Mouse (Mus musculus) macrophage (primary cell): ENCODE measurements around the gene Cd9. TPM values are rescaled to one million over a fixed set of nuclear protein-coding genes. Genes with fewer than 3 reads are reported as not detected.

Source experiments
- H3K27ac ChIP-seq: fragments of 350-480 bp; formaldehyde crosslinking; 2 replicates; pipeline ENCODE4 v1.9.0; 2021
- H3K36me3 ChIP-seq: fragments of 350-480 bp; formaldehyde crosslinking; 2 replicates; pipeline ENCODE4 v1.9.0; 2021; ENCODE audit errors: inconsistent target
- H3K4me3 ChIP-seq: fragments of 350-480 bp; formaldehyde crosslinking; 2 replicates; pipeline ENCODE4 v1.9.0; 2021; ENCODE audit errors: inconsistent target
- H3K79me2 ChIP-seq: fragments of 350-480 bp; formaldehyde crosslinking; 2 replicates; pipeline ENCODE4 v1.9.0; 2021; ENCODE audit errors: inconsistent target
- WGBS: methylation state at CpG from one replicate; pipeline ENCODE4 v1.1.7; 2026; ENCODE audit warnings: inconsistent platforms; ENCODE audit not compliant: missing documents; 5-methylcytosine and 5-hydroxymethylcytosine counted together
- polyA plus RNA-seq: library from polyadenylated mRNA; stranded (reverse); fragments of 250-400 nt; gene quantifications from 3 replicates; pipeline ENCODE4 v1.2.4, GENCODE M21; 2018; ENCODE audit warnings: inconsistent platforms

Gene Cd9
- polyA plus RNA-seq, 1 experiment from 2014 or later: 359 TPM

DNA sequence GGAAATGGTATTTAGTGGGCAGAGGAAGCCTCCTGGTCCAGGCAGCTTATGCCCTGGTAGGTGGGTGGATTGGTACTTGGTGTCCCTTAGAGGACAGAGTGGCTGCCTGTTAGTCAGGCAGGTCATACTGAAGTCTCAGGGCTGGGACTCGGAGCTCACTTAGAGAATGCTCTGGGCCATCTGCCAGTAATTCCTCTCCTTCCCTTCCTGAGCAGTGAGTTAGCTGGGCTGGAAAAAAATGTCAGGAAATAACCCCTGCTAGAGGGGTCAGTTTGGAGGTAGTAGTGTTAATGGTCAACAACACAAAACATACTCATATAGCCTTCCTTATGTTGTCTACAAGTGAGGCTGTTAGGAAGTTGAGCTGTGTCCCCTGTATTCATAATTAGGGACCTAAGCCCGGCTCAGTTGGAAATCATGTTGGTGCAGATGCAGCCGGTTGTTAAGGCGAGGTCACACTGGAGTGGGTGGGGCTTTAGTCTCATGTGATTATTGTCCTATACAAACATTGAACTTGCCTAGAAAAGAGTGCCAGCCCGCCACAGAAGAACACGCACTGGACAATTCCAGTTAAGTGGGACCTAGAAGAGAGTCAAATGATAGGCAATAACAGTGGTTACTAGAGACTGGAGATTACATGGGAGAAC lies 18.5 kb upstream of the Cd9 start:
- no peak overlapping the region for H3K27ac ChIP-seq
- H3K4me3 ChIP-seq: no peak overlapping the region
- WGBS: 69% methylated on average over 6 of the region's 6 CpGs
- no peaks in the 10 kb centered on the region for H3K36me3 ChIP-seq
- H3K79me2 ChIP-seq: no peaks in the 10 kb centered on the region

DNA sequence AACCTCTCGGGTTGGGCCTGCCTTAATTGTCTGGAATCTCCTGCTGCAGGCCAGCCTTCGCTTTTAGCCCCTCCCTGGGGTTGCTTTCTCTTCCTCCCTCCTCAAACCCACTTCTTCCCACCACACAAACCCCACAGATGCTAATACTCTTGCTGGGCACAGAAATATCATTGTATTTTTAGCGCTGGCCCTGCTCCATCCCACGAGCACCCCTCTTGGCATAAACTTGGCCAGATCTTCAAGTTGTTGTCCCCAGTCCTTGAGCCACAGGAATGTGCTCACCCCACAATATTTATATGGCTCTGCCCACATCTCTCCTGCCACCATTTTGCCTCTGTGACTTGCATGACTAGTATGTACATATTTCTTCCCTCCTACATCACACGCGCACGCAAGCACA lies 16.6 kb upstream of the Cd9 start:
- Histone ChIP-seq H3K79me2 (no peaks in the 10 kb centered on the region), H3K27ac (no peak overlapping the region), H3K36me3 (no peaks in the 10 kb centered on the region), H3K4me3 (no peak overlapping the region)
- WGBS: 51% methylated on average over 3 of the region's 7 CpGs

DNA sequence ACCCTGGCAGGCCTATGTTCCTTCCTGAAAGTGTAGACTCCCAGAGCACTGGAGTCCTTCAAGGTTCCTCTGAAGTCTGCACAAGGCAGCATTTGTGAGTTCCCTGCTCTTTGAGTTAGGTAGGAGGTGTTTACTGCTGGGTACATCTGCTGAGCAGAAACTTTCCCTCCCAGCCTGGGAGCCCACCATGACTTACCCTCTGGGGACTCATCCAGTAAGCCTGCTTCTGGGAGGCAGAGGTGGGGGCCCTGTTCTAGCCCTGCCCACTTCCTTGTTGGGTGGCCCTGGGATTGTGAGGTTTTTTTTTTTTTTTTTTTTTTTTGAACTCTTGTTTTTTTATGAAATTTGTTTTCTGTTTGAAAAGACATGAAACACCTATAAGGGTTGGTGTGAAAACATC lies 16.1 kb upstream of the Cd9 start:
- no peak overlapping the region for H3K4me3 ChIP-seq

DNA sequence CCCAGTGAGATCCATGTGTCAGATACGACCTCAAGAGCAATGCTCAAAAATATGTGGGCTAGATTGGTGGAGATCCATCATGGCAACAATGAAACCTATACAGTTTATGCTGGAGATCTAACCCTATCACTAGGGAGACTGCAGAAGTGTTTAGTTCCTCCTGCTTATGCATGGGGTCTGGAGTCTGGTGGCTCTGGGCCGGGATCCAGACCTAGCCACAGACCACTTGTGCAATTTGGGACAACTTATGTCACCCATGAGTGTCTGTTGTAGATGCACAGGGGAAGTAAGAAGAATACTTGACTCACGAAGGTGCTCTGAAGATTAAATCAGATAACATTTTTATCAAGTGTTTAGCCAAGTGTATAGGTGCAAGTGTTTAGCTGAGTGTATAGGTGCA lies 15.2 kb upstream of the Cd9 start:
- no peaks in the 10 kb centered on the region for H3K79me2 ChIP-seq
- H3K36me3 ChIP-seq: no peaks in the 10 kb centered on the region
- no peak overlapping the region for H3K27ac ChIP-seq
- 4% methylated on average over 3 of the region's 3 CpGs for WGBS
- H3K4me3 ChIP-seq: no peak overlapping the region

More for the DNA sequence above, 16.1 kb upstream of the Cd9 start:
- no peaks in the 10 kb centered on the region for H3K79me2 ChIP-seq
- H3K27ac ChIP-seq: peak overlapping the region; percentile 42; the same call in 1 of the 2 replicates
- no peaks in the 10 kb centered on the region for H3K36me3 ChIP-seq

DNA sequence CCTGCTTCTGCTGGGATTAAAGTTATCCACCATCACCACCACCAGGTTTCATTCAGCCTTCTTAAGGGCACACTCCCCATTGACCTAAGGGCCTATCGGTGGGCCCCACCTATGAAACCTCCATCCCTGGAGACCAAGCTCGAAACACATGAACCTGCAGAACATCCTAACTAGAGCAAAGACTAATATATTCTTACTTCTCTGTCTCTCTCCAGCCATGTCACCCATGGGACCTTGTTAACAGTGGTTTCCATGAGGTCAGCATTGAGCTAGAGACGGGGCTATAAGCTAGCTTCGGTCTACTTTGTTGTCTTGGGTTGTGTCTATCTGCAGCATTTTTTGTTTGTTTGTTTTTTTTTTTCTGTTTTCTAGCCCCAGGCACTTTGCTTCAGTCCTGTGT lies 11.8 kb upstream of the Cd9 start:
- no peaks in the 10 kb centered on the region for H3K79me2 ChIP-seq
- whole genome bisulfite sequencing: 93% methylated on average over 3 of the region's 4 CpGs

DNA sequence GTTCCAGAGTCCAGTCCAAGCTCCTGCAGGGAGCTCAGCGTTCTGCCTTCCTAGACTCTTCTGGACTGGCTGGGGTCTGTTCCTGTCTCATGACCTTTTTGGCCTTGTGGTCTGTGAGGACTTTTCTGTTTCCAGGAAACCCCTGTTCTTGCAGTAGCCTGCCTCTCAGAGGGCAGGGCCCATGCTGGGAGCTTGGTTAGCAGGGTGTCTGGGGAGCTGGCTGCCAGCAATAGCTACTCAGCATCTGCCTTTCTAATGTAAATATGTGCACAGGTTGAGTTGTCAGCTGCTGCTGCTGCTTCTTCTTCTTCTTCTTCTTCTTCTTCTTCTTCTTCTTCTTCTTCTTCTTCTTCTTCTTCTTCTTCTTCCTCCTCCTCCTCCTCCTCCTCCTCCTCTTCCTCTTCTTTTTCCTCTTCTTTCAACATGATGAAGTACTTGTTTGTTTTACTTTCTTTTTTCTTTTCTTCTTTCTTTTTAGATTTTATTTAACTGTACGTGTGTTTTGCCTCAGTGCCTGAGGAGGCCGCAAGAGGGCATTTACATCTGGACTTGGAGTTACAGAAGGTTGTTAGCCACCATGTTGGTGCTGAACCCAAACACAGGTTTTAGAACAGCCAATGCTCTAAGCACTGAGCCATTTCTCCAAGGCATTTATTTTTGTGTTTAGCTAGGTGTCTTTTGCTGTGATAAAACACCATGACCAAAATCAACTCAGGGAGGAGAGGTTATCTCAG lies 10.2 kb upstream of the Cd9 start:
- Histone ChIP-seq H3K36me3 (no peaks in the 10 kb centered on the region), H3K4me3 (no peak overlapping the region), H3K27ac (no peak overlapping the region), H3K79me2 (no peaks in the 10 kb centered on the region)
- 86% methylated on average over 2 of the region's 3 CpGs for WGBS

More for the DNA sequence above, 11.8 kb upstream of the Cd9 start:
- Histone ChIP-seq H3K36me3 (no peaks in the 10 kb centered on the region), H3K27ac (no peak overlapping the region), H3K4me3 (no peak overlapping the region)

DNA sequence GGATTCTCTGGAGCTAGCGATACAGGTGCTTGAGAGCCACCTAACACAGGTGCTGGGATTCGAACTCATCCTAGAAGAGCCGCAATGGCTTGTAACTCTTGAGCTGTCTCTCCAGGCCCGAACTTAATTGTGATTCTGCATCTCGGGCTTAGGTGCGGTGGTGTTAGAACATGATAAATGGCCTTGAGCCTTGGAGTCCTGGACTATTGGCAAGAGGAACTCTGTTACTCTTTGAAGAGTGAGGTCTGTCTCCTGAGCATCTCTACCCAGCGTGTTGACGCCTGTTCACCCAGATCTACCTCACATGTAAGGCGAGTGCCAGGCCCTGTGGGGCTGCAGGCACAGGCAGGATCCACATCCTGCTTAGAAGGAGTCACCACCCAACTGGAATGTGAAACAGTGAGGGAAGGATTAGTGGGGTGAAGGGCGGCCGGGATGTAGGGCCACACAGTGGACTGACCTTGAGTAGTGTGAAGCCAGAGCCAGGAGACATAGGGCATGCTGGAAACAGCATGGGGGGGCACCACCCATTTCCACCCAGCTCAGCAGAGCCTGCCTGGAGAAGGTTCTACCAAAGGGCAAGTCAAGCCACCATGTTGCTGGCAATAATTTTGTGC lies 8.7 kb upstream of the Cd9 start:
- Histone ChIP-seq H3K4me3 (no peak overlapping the region), H3K79me2 (no peaks in the 10 kb centered on the region), H3K36me3 (no peaks in the 10 kb centered on the region), H3K27ac (no peak overlapping the region)
- WGBS: over 99% methylated on average over 10 of the region's 11 CpGs

DNA sequence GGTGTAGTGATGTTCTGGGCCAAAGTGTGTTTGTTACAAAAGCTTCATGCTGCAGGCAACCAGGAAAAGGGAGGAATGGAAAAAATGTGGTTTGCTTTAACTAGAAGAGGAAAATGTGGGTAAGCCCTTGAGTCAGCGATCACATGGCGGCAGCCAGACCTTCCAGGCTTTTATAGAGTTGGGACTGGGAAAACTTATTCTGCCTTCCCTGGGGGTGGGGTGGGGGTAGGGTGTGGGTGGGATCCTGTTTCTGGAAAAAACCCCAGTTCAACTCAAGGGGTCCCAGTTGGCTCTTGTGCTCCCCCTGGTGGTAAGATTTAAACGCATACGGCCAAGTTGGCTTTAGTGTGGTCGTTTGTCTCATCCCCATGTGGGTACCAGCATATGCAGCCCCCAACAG lies 3.5 kb upstream of the Cd9 start:
- WGBS: 23% methylated on average over 5 of the region's 5 CpGs

DNA sequence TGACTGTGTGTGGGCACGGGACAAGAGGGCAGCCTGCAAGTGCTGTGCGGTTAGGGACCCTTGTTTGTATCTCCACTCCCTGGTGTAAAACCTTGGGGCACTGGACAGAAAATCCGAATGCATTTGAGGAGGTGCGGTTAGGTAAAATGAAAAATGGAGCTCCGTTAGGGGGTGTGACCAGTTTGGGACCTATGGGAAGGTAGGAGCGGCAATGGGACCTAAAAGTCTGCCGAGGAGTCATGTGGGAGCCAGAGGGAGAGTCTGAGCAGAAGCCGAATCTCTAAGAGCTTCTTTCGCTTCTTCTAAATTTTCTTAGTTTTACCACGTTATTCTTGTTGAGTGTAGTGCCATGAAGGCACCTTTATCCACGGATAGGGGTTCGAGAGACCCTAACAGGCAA lies 1.8 kb upstream of the Cd9 start:
- Histone ChIP-seq H3K79me2 (peaks cover 27% of the 10 kb centered on the region), H3K36me3 (no peaks in the 10 kb centered on the region), H3K4me3 (no peak overlapping the region), H3K27ac (no peak overlapping the region)
- 94% methylated on average over 12 of the region's 12 CpGs for WGBS

More for the DNA sequence above, 3.5 kb upstream of the Cd9 start:
- Histone ChIP-seq H3K79me2 (peaks cover 11% of the 10 kb centered on the region), H3K27ac (no peak overlapping the region), H3K36me3 (no peaks in the 10 kb centered on the region), H3K4me3 (no peak overlapping the region)

DNA sequence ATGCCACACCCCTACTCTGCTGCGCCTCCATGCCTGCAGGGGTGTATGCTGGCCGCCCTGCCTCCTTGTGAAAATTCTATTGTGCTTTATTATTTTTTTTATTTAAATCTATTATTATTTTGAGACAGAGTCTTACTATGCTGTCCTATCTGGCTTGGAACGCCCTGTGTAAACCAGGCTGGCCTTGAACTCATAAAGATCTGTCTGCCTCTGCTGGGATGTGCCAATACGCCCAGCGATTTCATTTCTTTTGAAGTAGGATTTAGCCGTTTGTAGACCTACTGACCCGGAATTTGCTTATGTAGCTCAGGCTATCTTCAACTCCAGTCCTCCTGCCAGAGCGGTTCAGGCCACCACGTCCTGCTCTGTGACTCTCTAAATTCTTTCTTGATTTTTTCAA lies 770 bp upstream of the Cd9 start:
- H3K4me3 ChIP-seq: no peak overlapping the region
- WGBS: 88% methylated on average over 9 of the region's 9 CpGs
- H3K79me2 ChIP-seq: peaks cover 38% of the 10 kb centered on the region
- H3K27ac ChIP-seq: no peak overlapping the region
- H3K36me3 ChIP-seq: no peaks in the 10 kb centered on the region

DNA sequence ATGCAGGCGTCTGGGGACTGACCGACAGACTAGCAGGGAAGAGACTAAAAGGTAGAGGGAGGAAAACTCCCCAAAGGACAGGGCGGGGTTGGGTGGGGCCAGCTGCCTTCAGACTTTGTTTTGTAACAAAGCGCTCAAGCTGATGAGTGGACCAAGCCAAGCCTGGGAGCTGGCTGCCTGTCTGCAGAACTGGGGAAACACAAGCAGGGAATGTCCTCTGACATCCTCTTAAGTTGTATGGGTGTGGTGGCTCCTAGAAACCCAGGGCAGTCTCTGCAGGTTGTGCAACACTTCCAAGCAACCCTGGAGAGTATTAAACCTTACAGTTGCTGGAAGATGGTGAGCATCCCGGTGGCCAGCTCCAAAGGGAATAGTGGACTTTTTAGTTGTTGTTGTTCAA lies 1.4 kb downstream of the Cd9 start:
- Histone ChIP-seq H3K4me3 (peak overlapping the region; percentile 73), H3K79me2 (peaks cover 60% of the 10 kb centered on the region), H3K36me3 (no peaks in the 10 kb centered on the region), H3K27ac (peak overlapping the region; percentile 51; the same call in 1 of the 2 replicates)
- 73% methylated on average over 5 of the region's 5 CpGs for WGBS

DNA sequence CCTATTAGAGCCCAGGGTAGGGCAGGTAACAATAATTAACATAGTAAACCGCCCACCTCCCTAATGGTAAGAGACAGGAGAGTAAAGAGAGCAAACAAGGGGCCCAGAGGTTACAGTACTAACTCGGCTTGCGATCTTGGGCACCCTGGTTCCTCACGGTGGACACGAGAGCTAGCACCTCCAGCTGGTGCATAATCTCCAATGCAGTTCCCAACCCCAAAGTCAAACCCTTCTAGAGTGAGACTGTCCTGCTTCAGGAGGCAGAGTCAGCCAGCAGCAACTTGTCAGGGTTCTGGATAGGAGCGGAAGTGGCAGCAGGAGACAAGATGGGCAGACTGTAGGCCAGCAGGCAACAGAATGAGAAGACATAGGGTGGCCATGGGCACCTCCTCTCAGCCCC lies 1.9 kb downstream of the Cd9 start:
- Histone ChIP-seq H3K79me2 (peaks cover 65% of the 10 kb centered on the region), H3K27ac (no peak overlapping the region), H3K36me3 (no peaks in the 10 kb centered on the region), H3K4me3 (peak overlapping the region; percentile 73)
- WGBS: 88% methylated on average over 6 of the region's 6 CpGs

DNA sequence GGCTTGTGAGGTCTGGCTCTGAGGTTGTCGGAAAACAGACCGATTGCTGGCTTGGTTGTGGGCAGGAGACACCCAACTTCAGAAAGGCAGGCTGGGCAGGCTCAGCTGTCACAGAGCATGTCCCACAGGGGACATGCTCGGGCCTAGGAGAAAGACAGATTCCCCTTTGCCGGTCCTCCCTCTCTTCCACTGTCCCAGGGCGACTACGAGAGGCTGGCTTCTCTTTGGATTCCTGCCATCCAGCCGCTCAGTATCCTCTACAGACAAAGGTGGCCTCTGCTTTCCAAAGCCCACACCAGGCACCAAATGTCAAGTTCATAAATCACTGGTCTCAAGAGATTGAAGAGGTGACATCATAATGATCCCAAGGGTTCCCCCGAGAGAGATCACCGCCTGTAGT lies 2.6 kb downstream of the Cd9 start:
- Histone ChIP-seq H3K27ac (no peak overlapping the region), H3K36me3 (no peaks in the 10 kb centered on the region), H3K79me2 (peaks cover 71% of the 10 kb centered on the region), H3K4me3 (no peak overlapping the region)
- 91% methylated on average over 9 of the region's 9 CpGs for WGBS

DNA sequence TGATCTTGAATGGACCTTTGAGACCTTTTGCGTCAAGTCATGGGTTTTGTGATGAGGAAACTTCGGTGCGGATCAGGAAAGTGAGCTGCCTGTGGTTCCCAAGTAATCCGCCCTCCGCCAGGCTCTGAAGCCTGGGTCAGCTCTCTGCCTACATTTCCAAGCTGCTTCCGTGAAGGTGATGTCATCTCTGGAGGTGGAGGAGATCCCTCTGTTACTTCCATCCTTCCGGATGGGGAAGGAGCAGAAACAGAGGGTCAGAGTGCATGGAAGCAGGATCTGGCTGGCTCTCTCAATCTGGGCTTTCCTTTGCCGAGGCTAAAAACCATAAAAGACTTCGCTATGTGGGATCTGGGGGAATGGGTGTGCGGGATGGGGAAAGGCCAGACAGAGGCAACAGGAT lies 3.2 kb downstream of the Cd9 start:
- H3K27ac ChIP-seq: no peak overlapping the region
- no peak overlapping the region for H3K4me3 ChIP-seq
- peaks cover 77% of the 10 kb centered on the region for H3K79me2 ChIP-seq
- 93% methylated on average over 10 of the region's 10 CpGs for WGBS
- H3K36me3 ChIP-seq: no peaks in the 10 kb centered on the region

DNA sequence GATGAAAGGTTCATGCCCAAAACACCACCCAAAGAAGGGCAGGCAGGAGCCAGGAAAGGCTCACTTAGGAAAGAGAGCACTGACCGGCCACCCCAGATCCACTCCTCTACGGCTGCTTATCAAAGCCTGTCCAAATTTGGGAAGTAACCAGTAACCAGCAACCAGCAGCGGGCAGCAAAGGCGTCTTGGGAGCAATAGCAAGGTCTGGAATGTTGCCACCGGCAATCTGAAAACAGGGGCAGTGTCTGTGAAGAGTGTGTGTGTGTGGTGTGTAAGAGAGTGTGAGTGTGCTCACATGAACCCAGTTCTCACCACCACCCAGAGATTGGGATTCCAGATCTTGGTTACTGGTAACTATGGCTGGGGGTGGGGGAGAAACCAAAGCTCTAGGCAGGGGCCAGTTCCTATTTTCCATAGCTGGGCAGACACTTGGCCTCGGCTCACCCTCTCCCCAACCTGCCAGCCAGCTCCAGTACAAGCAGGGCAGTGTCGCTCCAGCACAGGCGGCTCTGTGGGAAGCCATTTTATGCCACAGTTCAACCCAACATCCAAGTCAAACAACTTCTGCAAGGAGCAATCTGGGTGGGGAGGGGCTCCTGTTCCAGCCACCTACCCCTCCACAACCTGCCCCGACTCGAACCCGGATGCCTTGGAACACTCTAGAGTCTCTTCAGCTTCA lies 4.6 kb downstream of the Cd9 start:
- H3K36me3 ChIP-seq: no peaks in the 10 kb centered on the region
- H3K4me3 ChIP-seq: no peak overlapping the region
- H3K79me2 ChIP-seq: peaks cover 91% of the 10 kb centered on the region
- 59% methylated on average over 11 of the region's 11 CpGs for WGBS
- peak overlapping the region; percentile 28 for H3K27ac ChIP-seq
